Mouse (Mus musculus): ENCODE results near the gene Mad2l2.
A peak's percentile ranks its signal among the peaks of the same experiment; 100 is the strongest.

Gene Mad2l2

GRCm38 (mm10) chr4:148130133-148130532 is at the start of gene Mad2l2:
Gene Mad2l2, plus strand, starts transcription at chr4:148130384.
- DNase-seq (ENCODE audit: low spot score in 2 of 2): no peak

- no peak for DNase-seq (ENCODE audit: low spot score in 2 of 2)
Observed at GRCm38 (mm10) chr4:148080597-148080973, 49.6 kb upstream of the Mad2l2 start.

- no peak for DNase-seq (ENCODE audit: low spot score in 2 of 2)
Observed at GRCm38 (mm10) chr4:148081201-148081600, 49.0 kb upstream of the Mad2l2 start.

- peak; percentile 48 to 65 for DNase-seq (ENCODE audit: low spot score in 2 of 2)
Observed at GRCm38 (mm10) chr4:148082257-148083044, 47.7 kb upstream of the Mad2l2 start.

GRCm38 (mm10) chr4:148083176-148083899 is 46.8 kb upstream of the Mad2l2 start:
- peak; percentile 51 to 59 for DNase-seq (ENCODE audit: low spot score in 2 of 2)

GRCm38 (mm10) chr4:148084261-148084714 is 45.9 kb upstream of the Mad2l2 start:
- no peak for DNase-seq (ENCODE audit: low spot score in 2 of 2)

GRCm38 (mm10) chr4:148085131-148085906 is 44.9 kb upstream of the Mad2l2 start:
- DNase-seq (ENCODE audit: low spot score in 2 of 2): no peak

- no peak for DNase-seq (ENCODE audit: low spot score in 2 of 2)
Observed at GRCm38 (mm10) chr4:148085907-148086305, 44.3 kb upstream of the Mad2l2 start.

- DNase-seq (ENCODE audit: low spot score in 2 of 2): no peak
Observed at GRCm38 (mm10) chr4:148087091-148087906, 42.9 kb upstream of the Mad2l2 start.

GRCm38 (mm10) chr4:148087907-148088527 is 42.2 kb upstream of the Mad2l2 start, which contains the start of gene Agtrap:
Gene Agtrap, minus strand, starts transcription at chr4:148088031.
- DNase-seq (ENCODE audit: low spot score in 2 of 2): peak; percentile 88 to 89

GRCm38 (mm10) chr4:148089166-148089565 is 41.0 kb upstream of the Mad2l2 start:
- no peak for DNase-seq (ENCODE audit: low spot score in 2 of 2)

- DNase-seq (ENCODE audit: low spot score in 2 of 2): no peak
Observed at GRCm38 (mm10) chr4:148091181-148091580, 39.0 kb upstream of the Mad2l2 start.

GRCm38 (mm10) chr4:148092551-148093271 is 37.5 kb upstream of the Mad2l2 start:
- no peak for DNase-seq (ENCODE audit: low spot score in 2 of 2)

- no peak for DNase-seq (ENCODE audit: low spot score in 2 of 2)
Observed at GRCm38 (mm10) chr4:148094161-148094560, 36.0 kb upstream of the Mad2l2 start.

GRCm38 (mm10) chr4:148095081-148095480 is 35.1 kb upstream of the Mad2l2 start:
- no peak for DNase-seq (ENCODE audit: low spot score in 2 of 2)

GRCm38 (mm10) chr4:148097936-148098335 is 32.2 kb upstream of the Mad2l2 start:
- DNase-seq (ENCODE audit: low spot score in 2 of 2): no peak

- no peak for DNase-seq (ENCODE audit: low spot score in 2 of 2)
Observed at GRCm38 (mm10) chr4:148098666-148099065, 31.5 kb upstream of the Mad2l2 start.

GRCm38 (mm10) chr4:148101801-148102527 is 28.2 kb upstream of the Mad2l2 start:
- DNase-seq (ENCODE audit: low spot score in 2 of 2): peak in 1 of 2 experiments; percentile 20

GRCm38 (mm10) chr4:148104146-148104545 is 26.0 kb upstream of the Mad2l2 start:
- DNase-seq (ENCODE audit: low spot score in 2 of 2): no peak

All from spleen, postnatal 36 days (tissue).